Mouse (Mus musculus) brain, adult 2 months (tissue): ENCODE results near the gene Ubp1.

ENCODE experiments used
- DNase-seq: peaks from one replicate; pipeline ENCODE4 v3.0.0; 2011; ENCODE audit warnings: low read depth, low spot score

Ubp1 gene

DNA sequence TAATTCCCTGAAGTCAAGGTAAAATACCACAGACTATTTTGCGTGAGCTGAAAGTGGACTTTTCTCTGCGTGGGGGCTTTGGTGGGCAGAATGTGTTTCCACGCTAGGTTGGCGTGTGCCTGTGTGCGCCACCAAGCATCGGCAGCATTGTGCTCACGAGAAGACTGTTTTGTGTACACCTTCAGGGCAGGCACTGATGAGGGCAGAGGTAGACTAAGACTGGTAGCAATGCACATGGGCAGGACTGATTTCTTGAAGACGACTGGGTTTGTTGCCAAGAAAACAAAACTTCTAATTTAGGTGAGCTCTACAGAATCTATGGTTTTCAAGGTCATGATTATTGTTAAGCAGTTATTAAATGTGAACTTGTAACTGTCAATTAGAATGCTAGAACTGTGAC, 38.7 kb downstream of the Ubp1 start:
- DNase-seq: no peak

DNA sequence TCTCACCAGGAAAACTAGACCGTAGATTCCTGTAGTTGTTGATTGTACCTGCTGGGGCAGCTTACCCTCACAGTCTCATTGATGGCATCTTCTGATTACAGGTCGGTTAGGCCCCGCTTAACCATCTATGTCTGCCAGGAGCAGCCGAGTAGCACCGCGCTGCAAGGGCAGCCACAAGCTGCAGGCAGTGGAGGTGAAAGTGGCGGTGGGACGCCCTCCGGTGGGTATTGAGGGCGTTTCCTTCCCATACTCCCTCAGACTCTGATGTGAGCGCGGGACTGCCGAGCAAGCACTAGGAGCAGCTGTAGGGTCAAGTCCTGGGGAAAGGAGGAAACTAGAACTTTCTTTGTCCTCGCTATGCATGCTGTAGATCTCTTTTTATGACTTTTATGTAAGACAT, 39.3 kb downstream of the Ubp1 start:
- no peak for DNase-seq

DNA sequence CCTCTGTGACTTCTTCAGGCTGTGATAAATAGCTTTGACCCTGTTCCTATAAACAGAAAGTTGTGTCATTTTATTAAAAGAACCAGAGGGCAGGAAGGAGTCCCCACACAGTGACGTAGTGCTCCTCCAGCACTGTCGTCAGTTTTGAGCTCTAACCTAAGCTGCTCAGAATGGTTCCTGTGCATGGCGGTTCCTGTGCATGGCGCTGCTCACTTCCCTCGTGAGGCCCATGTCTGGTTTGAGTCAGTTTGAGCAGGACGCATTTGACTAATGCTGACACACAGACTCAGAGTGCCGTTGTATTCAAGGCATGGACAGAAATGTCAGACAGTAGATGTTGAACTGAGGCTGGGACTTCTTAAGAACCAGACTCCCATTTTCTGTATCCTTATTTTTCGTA, 40.9 kb downstream of the Ubp1 start:
- peak; percentile 23 for DNase-seq

DNA sequence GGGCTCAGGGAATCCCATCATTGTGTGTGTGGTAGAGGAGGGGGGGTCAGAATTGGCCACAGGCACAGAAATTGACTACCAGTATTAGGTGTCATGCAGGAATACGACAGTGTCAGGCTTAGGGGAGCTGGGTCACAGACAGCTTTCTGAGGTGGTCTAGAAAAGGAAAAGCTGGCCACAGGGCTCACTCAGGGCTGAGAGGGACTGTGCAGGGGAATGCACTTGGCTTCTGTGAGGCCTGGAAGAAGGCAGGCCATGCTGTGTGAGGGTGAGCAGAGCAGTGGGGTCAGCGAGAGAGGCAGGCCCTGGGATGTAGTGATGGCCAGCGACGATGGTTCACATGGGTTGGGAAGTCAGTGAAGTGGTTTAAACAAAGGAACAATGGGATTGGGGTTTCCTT, 43.1 kb downstream of the Ubp1 start:
- no peak for DNase-seq

DNA sequence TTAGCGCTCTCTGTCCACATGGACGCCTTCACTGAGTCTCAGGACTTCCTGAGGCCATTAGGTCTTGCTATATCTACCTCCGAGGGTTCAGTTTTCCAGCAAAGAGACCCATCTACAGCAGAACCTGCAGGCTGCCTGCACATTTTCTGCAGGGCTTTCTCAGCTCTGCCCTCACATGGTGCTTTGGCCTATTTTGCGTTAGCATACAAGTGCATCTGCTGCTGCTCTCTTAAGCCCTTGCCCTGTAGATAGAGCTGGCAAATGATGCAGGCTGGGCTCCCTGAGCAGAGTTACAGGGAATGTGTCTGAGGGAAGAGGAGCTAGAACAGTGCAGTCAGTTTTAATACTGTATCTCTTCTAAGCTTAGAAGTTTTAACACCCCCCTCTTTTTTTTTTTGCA, 44.2 kb downstream of the Ubp1 start:
- DNase-seq: peak; percentile 52

GRCm38 (mm10) chr9:113975442-113975841, 44.7 kb downstream of the Ubp1 start:
- DNase-seq: no peak

GRCm38 (mm10) chr9:113976264-113976663, 45.5 kb downstream of the Ubp1 start:
- DNase-seq: no peak

- peak; percentile 49 for DNase-seq
Measured at GRCm38 (mm10) chr9:113977225-113977840, 46.6 kb downstream of the Ubp1 start.

- no peak for DNase-seq
Measured at GRCm38 (mm10) chr9:113978656-113979055, 47.9 kb downstream of the Ubp1 start.

GRCm38 (mm10) chr9:113979356-113979755, 48.6 kb downstream of the Ubp1 start:
- no peak for DNase-seq

DNA sequence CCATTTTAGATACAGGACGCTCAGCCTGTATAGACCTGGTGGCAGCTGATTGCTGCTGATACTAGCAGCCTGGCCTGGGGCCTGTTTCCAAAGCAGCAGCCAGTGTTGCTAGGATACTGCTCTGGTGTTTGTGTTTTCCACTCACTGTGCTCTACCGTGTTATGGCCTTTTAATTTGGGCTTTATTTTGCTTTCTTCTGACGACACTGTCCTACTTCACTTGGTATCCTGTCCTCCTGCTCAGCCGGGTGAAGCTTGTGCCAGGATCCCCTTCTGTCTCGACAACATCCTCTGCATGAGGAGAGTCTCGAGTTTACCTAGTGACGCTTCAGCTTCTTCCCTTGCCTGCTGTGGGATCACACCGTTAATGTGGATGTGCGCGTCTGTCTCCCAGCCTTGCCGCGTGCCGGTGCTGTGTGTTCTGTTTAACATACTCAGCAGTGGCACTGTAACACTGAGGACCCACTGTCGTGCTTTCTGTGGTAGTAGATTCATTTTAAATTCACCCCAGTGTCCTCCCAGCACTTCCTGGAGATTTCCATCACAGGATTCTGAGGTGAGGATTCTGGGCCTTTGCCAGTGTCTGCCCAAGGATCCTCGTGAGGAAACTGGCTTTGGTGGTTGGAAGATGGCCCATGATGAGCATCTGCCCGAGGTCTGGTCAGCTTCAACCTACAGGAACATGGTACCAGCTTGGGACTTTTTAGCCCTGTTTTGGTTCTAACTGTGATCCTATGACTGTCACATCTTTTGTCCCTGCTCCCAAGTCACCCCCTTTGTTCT, 50.6 kb downstream of the Ubp1 start:
- peak; percentile 65 for DNase-seq

DNA sequence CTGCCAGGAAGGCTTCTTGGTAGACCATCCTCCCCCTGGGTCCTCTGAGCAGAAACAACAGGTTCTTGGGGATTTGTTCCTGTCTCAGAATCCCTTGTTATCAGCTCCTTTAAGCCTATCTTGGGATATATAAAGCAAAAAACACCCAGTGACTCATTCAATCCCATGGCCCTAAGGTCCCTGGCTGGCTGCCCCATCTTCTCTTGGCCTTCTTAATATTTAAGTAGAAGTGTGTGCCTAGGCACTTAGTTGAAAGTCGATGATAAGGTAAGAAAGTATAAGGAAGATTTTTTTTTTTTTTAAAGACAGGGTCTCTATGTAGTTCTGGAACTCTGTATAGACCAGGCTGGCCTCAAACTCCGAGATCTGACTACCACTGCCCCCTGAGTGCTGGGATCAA, 51.7 kb downstream of the Ubp1 start:
- no peak for DNase-seq

- no peak for DNase-seq
Measured at GRCm38 (mm10) chr9:113982883-113983670, 52.3 kb downstream of the Ubp1 start.

DNA sequence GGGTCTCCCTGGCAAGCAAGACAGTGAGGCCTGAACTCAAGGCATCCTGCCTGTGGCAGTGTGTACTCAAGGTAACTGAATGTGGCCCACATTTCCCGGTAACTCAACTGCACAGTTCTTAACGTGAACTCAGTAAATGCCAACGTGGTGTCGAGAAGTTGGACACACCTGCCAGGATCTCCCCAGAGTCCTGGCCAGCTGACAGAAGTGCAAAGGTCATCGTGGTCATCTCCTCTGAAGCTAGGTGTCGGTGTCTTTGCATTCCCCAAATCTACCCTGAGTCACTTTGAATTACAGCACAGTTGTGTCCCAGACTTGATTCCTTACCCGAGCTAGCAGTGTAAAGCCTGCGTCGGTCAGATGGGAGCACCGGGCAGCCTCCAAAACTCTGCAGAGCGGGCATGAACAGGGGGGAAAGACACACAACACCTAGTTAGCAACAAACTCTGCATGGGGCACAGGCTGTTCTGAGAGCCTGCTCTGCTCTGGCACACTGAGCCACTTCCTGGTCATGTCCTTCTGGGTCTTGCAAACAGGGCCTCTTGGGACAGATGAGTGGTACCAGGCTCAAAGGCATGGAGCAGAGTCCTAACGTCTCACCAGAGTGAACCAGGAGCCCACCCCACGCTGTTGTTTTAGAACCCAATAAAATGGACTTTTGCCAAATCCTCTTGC, 54.3 kb downstream of the Ubp1 start:
- DNase-seq: no peak

DNA sequence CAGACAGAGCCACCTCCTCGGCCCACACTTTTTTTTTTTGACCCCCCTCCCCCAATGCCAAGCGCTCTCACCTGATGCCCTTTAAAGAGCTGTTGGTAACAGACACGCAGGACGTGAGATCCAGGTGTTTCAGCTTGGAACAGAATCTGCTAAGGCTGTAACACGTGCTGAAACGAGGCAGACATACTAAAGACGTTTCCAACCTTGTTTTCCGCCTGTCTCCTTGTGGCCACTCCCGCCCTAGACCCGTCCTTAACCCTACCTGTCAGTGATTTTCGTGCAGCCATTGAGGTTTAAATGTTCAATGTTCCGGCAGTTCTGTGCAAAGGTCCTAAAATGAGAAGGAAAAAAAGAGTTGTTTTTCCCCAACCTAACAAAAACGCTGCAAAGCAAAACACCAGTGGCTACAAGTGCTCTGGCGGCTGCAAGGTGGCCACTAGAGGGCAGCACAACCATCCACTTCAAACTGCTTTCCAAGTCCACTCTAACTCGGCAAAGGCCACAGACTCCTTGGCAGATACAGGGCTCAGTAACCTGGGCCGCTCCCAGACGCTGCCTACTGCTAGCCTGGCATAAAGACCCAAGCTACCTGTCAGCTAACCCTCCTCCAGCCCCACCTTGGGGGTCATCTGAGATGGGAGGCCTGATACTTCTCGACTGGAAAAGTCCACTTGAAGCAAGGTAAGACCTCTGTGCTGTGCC, 60.0 kb downstream of the Ubp1 start:
- DNase-seq: peak; percentile 95

GRCm38 (mm10) chr9:113992810-113993209, 62.1 kb downstream of the Ubp1 start:
- DNase-seq: no peak

DNA sequence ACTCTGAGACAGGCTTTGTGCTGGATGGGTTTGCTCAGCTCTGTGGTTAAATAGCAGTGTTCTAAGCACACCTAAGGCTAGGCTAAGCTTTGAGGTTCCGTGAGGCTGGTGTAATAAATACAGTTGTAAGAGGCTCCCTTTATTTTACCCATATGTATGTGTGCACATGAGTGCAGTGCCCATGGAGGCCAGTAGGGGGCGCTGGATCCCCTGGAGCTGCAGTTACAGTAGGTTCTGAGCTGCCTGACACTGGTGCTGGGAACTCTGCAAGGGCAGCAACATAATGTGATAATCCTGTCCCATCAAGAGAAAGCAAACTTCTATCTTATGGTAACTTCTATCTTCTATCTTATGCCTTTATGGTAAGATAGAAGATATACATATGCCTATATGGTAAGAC, 67.6 kb downstream of the Ubp1 start:
- DNase-seq: no peak

DNA sequence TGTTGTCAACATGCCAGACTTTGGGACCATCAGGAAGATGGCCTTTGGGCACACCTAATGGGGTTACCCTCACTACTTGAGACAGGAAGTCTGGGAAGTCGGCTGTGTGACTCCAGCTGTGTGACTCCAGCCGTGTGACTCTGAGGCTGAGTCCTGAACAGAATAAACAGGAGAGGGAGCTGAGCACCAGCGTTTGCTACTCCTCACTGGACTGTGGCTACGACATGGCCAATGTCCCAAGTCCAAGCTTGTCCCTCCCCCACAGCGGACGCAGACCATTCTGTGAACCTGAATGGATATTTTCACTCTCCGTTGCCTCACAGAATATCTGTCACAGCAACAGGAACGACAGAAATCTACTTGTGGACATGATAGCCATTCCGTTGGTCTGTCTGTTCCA, 76.1 kb downstream of the Ubp1 start:
- DNase-seq: no peak

DNA sequence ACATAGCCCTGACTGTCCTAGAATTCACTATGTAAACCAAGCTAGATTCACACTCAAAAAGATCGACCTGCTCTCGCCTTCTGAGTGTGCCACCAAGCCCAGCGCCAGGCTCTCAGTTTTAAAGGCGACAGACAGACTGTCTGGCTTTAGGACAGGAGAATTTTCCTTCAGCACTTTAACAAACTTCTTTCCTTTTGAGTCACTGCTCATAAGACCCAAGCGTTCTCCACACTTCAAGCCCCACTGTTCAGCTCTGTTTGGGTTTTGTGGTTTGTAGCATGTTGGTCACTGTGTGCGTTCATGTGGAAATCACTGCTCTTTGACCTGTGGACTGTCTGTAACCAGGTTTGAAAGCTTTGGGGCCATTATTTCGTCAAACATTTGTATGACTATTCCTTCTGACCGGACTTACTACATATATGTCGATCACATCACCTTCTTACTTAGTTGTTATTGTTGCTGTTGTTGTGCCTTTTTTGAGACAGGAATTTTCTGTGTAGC, 77.2 kb downstream of the Ubp1 start:
- DNase-seq: no peak

DNA sequence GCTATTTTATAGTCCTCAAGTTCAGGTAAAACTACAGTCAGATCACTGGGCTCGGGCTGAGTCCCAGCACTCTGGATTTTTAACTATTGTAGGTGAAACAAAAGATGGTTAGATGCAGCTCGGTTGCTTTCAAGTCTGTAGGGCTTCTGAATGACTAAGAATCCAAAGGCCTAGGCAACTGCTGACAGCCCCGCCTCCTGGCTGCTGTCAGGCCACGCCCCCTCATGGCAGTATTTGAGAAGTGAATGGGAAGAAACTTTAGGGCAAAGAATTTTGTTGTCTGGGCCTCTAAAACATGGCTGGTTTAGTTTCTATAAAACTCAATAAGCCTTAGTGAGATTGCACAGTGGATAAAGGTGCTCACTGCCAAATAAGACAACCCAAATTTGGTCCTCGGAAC, 78.8 kb downstream of the Ubp1 start:
- no peak for DNase-seq

GRCm38 (mm10) chr9:114011203-114011602, 80.5 kb downstream of the Ubp1 start:
- no peak for DNase-seq
